In the genomic region with DNA sequence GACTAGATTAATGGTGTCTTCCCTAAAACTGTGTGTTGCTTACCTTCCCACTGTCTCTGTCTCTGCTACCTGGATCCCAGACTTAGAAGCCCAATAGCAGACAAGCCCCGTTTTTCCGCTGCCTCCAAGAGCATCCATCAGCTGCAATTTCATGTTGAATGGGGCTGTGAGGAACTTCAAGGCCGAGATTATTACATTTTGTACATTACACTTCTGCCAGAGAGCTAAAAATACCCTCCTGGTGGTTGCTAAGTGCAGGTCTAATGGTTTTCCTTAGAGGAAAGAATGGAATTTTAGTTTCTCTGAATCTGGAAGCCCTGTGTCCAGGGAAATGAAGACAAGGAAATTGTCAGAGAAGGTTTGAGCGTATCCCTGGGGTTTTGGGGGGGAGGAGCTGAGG, we compare ENCODE assay signal across 19 mouse cellular contexts.
DNase-seq lines count a peak whose midpoint lies in the region; ATAC-seq and TF ChIP-seq lines count a peak whose summit lies in the region.
"Had no signal": no experiment of that assay in that cellular context is flagged by ENCODE, and none has a peak within 500 bp of the region (broad histone marks: within the 10 kb centered on the region; RNA-seq: fewer than 3 reads in every experiment).

No protein-coding gene starts in this region.

- H3K36me3 ChIP-seq in forebrain, embryonic 15.5 days, result no peaks in the 10 kb centered on the region
- no peaks in the 10 kb centered on the region for H3K36me3 ChIP-seq in forebrain, embryonic 12.5 days (replicated peaks)
- no peaks in the 10 kb centered on the region for H3K36me3 ChIP-seq in hindbrain, embryonic 16.5 days (ENCODE audit: control insufficient read depth, insufficient read depth, low read length)
- no peaks in the 10 kb centered on the region for H3K36me3 ChIP-seq in midbrain, postnatal 0 days (ENCODE audit: insufficient read depth, low read length)
- H3K36me3 ChIP-seq: embryonic facial prominence, embryonic 12.5 days; G1E; kidney, embryonic 15.5 days had no signal

- intact Hi-C loops in left cerebral cortex, adult 2 months (cut with DNase I), result loop anchor here (5.0 kb wide), 1 partner anchor 115 kb away; a partner anchor contains a TSS

- TF ChIP-seq CTCF in left cerebral cortex, adult 2 months (IDR thresholded peaks at IDR 0.05), result no peak; the same call in 1 of the 2 replicates
- peak; percentile 16 for TF ChIP-seq CTCF in midbrain, postnatal 0 days (IDR thresholded peaks at IDR 0.05)

- no peak for ATAC-seq in forebrain, embryonic 15.5 days (replicated peaks)
- no peak for ATAC-seq in forebrain, embryonic 12.5 days (ENCODE audit: low FRiP score)
- no peak for ATAC-seq in hindbrain, embryonic 16.5 days
- no peak for ATAC-seq in midbrain, postnatal 0 days (ENCODE audit: low FRiP score)
- ATAC-seq: intestine, postnatal 0 days had no signal

- no peaks in the 10 kb centered on the region for H3K27me3 ChIP-seq in forebrain, embryonic 15.5 days
- no peaks in the 10 kb centered on the region; the same call in 1 of the 2 replicates for H3K27me3 ChIP-seq in forebrain, embryonic 12.5 days
- no peaks in the 10 kb centered on the region for H3K27me3 ChIP-seq in hindbrain, embryonic 16.5 days (replicated peaks; ENCODE audit: control insufficient read depth, insufficient read depth, low read length)
- no peaks in the 10 kb centered on the region for H3K27me3 ChIP-seq in midbrain, postnatal 0 days (ENCODE audit: insufficient read depth, low read length)
- H3K27me3 ChIP-seq: embryonic facial prominence, embryonic 12.5 days; kidney, embryonic 15.5 days had no signal

- H3K9ac ChIP-seq in forebrain, embryonic 15.5 days (replicated peaks), result no peak overlapping the region
- no peak overlapping the region for H3K9ac ChIP-seq in forebrain, embryonic 12.5 days
- H3K9ac ChIP-seq in hindbrain, embryonic 16.5 days (ENCODE audit: low read depth, low read length), result no peak overlapping the region
- H3K9ac ChIP-seq in midbrain, postnatal 0 days (replicated peaks; ENCODE audit: low read length, poor library complexity, severe bottlenecking), result no peak overlapping the region
- H3K9ac ChIP-seq: embryonic facial prominence, embryonic 12.5 days; kidney, embryonic 15.5 days; liver, embryonic 14.5 days had no signal

- DNase-seq in left cerebral cortex, adult 2 months (ENCODE audit: extremely low spot score in 1 of 2, low spot score in 2 of 2), result no peak
- DNase-seq in left cerebral cortex, adult 18-20 months (ENCODE audit: low spot score in 2 of 2), result no peak
- no peak for DNase-seq in midbrain, postnatal 0 days (ENCODE audit: low spot score)
- no peak for DNase-seq in kidney, postnatal 4 days
- DNase-seq in right cerebral cortex, postnatal 14 days, result no peak
- DNase-seq: adrenal gland, postnatal 36 days; cerebellum, adult 8-10 months; gastrocnemius, postnatal 25 days; spleen, adult 18-20 months had no signal

- H3K4me2 ChIP-seq in forebrain, embryonic 15.5 days (replicated peaks), result no peak overlapping the region
- no peak overlapping the region for H3K4me2 ChIP-seq in forebrain, embryonic 12.5 days
- H3K4me2 ChIP-seq in hindbrain, embryonic 16.5 days (ENCODE audit: low read length), result no peak overlapping the region
- no peak overlapping the region for H3K4me2 ChIP-seq in midbrain, postnatal 0 days (ENCODE audit: low read depth, low read length, poor library complexity, severe bottlenecking)
- H3K4me2 ChIP-seq: embryonic facial prominence, embryonic 12.5 days; kidney, embryonic 15.5 days had no signal

- no peaks in the 10 kb centered on the region for H3K9me3 ChIP-seq in forebrain, embryonic 15.5 days
- no peaks in the 10 kb centered on the region for H3K9me3 ChIP-seq in forebrain, embryonic 12.5 days
- H3K9me3 ChIP-seq in hindbrain, embryonic 16.5 days (ENCODE audit: control insufficient read depth, low read length), result no peaks in the 10 kb centered on the region
- no peaks in the 10 kb centered on the region for H3K9me3 ChIP-seq in midbrain, postnatal 0 days (ENCODE audit: low read length)
- H3K9me3 ChIP-seq: embryonic facial prominence, embryonic 12.5 days; G1E; kidney, embryonic 15.5 days had no signal

- WGBS in forebrain, embryonic 15.5 days, result 77% methylated on average over 4 of the region's 4 CpGs
- 82% methylated on average over 4 of the region's 4 CpGs for WGBS in forebrain, embryonic 12.5 days
- WGBS in hindbrain, embryonic 16.5 days, result 62% methylated on average over 4 of the region's 4 CpGs
- 68% methylated on average over 4 of the region's 4 CpGs for WGBS in midbrain, postnatal 0 days

- no peak overlapping the region for H3K4me3 ChIP-seq in forebrain, embryonic 15.5 days
- no peak overlapping the region for H3K4me3 ChIP-seq in forebrain, embryonic 12.5 days (replicated peaks)
- H3K4me3 ChIP-seq in left cerebral cortex, adult 2 months, result no peak overlapping the region
- H3K4me3 ChIP-seq in hindbrain, embryonic 16.5 days (ENCODE audit: low read length), result no peak overlapping the region
- no peak overlapping the region for H3K4me3 ChIP-seq in midbrain, postnatal 0 days (ENCODE audit: low read depth, low read length)
- H3K4me3 ChIP-seq: embryonic facial prominence, embryonic 12.5 days; erythroblast, embryonic 14.5 days; kidney, embryonic 15.5 days had no signal

- peak overlapping the region; percentile 24 for H3K27ac ChIP-seq in forebrain, embryonic 15.5 days (replicated peaks)
- no peak overlapping the region for H3K27ac ChIP-seq in forebrain, embryonic 12.5 days
- peak overlapping the region; percentile 74 for H3K27ac ChIP-seq in left cerebral cortex, adult 2 months
- H3K27ac ChIP-seq in hindbrain, embryonic 16.5 days (ENCODE audit: low read depth, low read length), result peak overlapping the region; percentile 19
- 0 out of 2 replicates have a peak overlapping the region, but pooled peaks have one; percentile 32 for H3K27ac ChIP-seq in midbrain, postnatal 0 days (ENCODE audit: low read depth, low read length)
- H3K27ac ChIP-seq: embryonic facial prominence, embryonic 12.5 days; kidney, embryonic 15.5 days; liver, embryonic 14.5 days; macrophage had no signal

- H3K4me1 ChIP-seq in forebrain, embryonic 15.5 days, result peaks cover 56% of the 10 kb centered on the region
- peaks cover 51% of the 10 kb centered on the region for H3K4me1 ChIP-seq in forebrain, embryonic 12.5 days
- H3K4me1 ChIP-seq in hindbrain, embryonic 16.5 days (ENCODE audit: control insufficient read depth, insufficient read depth, low read depth, low read length), result peaks cover 46% of the 10 kb centered on the region
- H3K4me1 ChIP-seq in midbrain, postnatal 0 days (ENCODE audit: insufficient read depth, low read length), result peaks cover 26% of the 10 kb centered on the region
- H3K4me1 ChIP-seq: embryonic facial prominence, embryonic 12.5 days had no signal
